Mouse (Mus musculus): Measurements from ENCODE around the gene Ap1g2. TPM values are rescaled to one million over a fixed set of nuclear protein-coding genes. Genes with fewer than 3 reads are reported as not detected.
A peak's percentile ranks its signal among the peaks of the same experiment; 100 is the strongest.

Gene Ap1g2
- total and polyA plus RNA-seq, 2 experiments from 2014 or later, result 8.9 to 11.6 TPM

DNA sequence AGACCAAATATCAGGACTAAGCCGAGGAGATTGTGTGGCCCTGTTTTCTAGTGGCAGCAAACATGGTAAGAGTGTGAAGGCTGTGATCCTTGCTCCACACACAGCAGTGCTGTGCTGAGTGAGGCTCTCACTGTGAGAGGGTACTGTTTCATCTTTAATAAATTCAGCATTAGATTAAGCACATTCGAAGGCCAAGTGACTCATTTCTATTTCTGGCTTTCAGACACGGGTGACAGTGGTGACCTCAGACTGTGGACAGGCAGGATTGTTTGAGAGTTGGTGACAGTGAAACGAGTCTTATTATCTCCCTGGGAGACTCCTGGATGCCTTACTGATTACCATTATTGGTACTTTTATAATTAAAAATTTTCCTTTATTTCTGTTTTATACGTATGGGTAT, 19.3 kb upstream of the Ap1g2 start:
- Histone ChIP-seq H3K4me1 (ENCODE audit: insufficient read depth, low read length) (peaks cover 9% of the 10 kb centered on the region; the same call in 1 of the 2 replicates), H3K4me3 (ENCODE audit: low read depth, low read length) (no peak overlapping the region), H3K9ac (replicated peaks; ENCODE audit: low read length, poor library complexity, severe bottlenecking) (no peak overlapping the region), H3K27ac (ENCODE audit: low read depth, low read length) (no peak overlapping the region), H3K36me3 (ENCODE audit: insufficient read depth, low read length) (no peaks in the 10 kb centered on the region), H3K27me3 (ENCODE audit: insufficient read depth, low read length) (no peaks in the 10 kb centered on the region), H3K9me3 (ENCODE audit: low read length) (no peaks in the 10 kb centered on the region), H3K4me2 (ENCODE audit: low read depth, low read length, poor library complexity, severe bottlenecking) (no peak overlapping the region)
- 79% methylated on average over 5 of the region's 5 CpGs for WGBS
- no peak for TF ChIP-seq CTCF (IDR thresholded peaks at IDR 0.05)
- ATAC-seq (ENCODE audit: low FRiP score) (no peak), DNase-seq (ENCODE audit: low spot score) (no peak)

GRCm38 (mm10) chr14:55122359-55122758, 16.0 kb upstream of the Ap1g2 start:
- 8% methylated on average over 8 of the region's 8 CpGs for WGBS
- H3K4me1 ChIP-seq (ENCODE audit: insufficient read depth, low read length), result peaks cover 12% of the 10 kb centered on the region
- ATAC-seq (ENCODE audit: low FRiP score) (peak; percentile 35), DNase-seq (ENCODE audit: low spot score) (no peak)
- TF ChIP-seq CTCF (IDR thresholded peaks at IDR 0.05), result no peak
- no peaks in the 10 kb centered on the region for H3K27me3 ChIP-seq (ENCODE audit: insufficient read depth, low read length)
- no peaks in the 10 kb centered on the region for H3K9me3 ChIP-seq (ENCODE audit: low read length)
- H3K4me2 ChIP-seq (ENCODE audit: low read depth, low read length, poor library complexity, severe bottlenecking), result peak overlapping the region; percentile 28
- no peak overlapping the region for H3K9ac ChIP-seq (replicated peaks; ENCODE audit: low read length, poor library complexity, severe bottlenecking)
- H3K4me3 ChIP-seq (ENCODE audit: low read depth, low read length), result no peak overlapping the region
- peak overlapping the region; percentile 79 for H3K27ac ChIP-seq (ENCODE audit: low read depth, low read length)
- no peaks in the 10 kb centered on the region for H3K36me3 ChIP-seq (ENCODE audit: insufficient read depth, low read length)

- peak overlapping the region; percentile 79 for H3K27ac ChIP-seq (ENCODE audit: low read depth, low read length)
Observed at GRCm38 (mm10) chr14:55121947-55122346, 15.6 kb upstream of the Ap1g2 start.

GRCm38 (mm10) chr14:55119421-55120134, 13.2 kb upstream of the Ap1g2 start:
- DNase-seq (ENCODE audit: low spot score) (no peak), ATAC-seq (ENCODE audit: low FRiP score) (no peak)
- Histone ChIP-seq H3K9ac (replicated peaks; ENCODE audit: low read length, poor library complexity, severe bottlenecking) (no peak overlapping the region), H3K4me3 (ENCODE audit: low read depth, low read length) (no peak overlapping the region), H3K9me3 (ENCODE audit: low read length) (no peaks in the 10 kb centered on the region), H3K36me3 (ENCODE audit: insufficient read depth, low read length) (no peaks in the 10 kb centered on the region), H3K4me2 (ENCODE audit: low read depth, low read length, poor library complexity, severe bottlenecking) (no peak overlapping the region), H3K27me3 (ENCODE audit: insufficient read depth, low read length) (no peaks in the 10 kb centered on the region), H3K27ac (ENCODE audit: low read depth, low read length) (no peak overlapping the region), H3K4me1 (ENCODE audit: insufficient read depth, low read length) (peaks cover 15% of the 10 kb centered on the region)
- WGBS, result 67% methylated on average over 4 of the region's 4 CpGs
- peak; percentile 56 for TF ChIP-seq CTCF (IDR thresholded peaks at IDR 0.05)

More at GRCm38 (mm10) chr14:55121947-55122346, 15.6 kb upstream of the Ap1g2 start:
- Histone ChIP-seq H3K4me2 (ENCODE audit: low read depth, low read length, poor library complexity, severe bottlenecking) (peak overlapping the region; percentile 28), H3K9me3 (ENCODE audit: low read length) (no peaks in the 10 kb centered on the region), H3K4me3 (ENCODE audit: low read depth, low read length) (no peak overlapping the region), H3K9ac (replicated peaks; ENCODE audit: low read length, poor library complexity, severe bottlenecking) (no peak overlapping the region), H3K4me1 (ENCODE audit: insufficient read depth, low read length) (peaks cover 15% of the 10 kb centered on the region), H3K36me3 (ENCODE audit: insufficient read depth, low read length) (no peaks in the 10 kb centered on the region), H3K27me3 (ENCODE audit: insufficient read depth, low read length) (no peaks in the 10 kb centered on the region)
- ATAC-seq (ENCODE audit: low FRiP score) (peak; percentile 93), DNase-seq (ENCODE audit: low spot score) (peak; percentile 97)
- peak; percentile 92 for TF ChIP-seq CTCF (IDR thresholded peaks at IDR 0.05)
- WGBS, result 2% methylated on average over 5 of the region's 5 CpGs

DNA sequence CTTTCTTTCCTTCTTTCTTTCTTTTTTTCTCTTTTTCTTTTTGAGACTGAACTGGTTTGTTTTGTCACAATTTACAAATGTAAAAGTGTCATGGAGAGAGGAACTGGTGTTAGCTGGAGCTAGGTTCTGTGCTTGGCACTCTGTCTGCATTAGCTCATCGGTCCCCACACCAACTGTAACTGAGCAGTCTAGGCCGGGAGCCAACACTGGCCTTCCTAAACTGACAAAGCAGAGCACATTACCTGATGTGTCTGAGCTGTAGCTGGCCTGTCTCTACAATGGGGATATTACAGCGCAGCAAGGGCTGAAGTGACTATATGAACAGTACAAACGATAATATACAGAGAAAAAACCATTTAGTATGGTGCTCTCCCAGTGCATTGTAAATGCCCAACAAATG, 12.5 kb upstream of the Ap1g2 start:
- no peak overlapping the region for H3K27ac ChIP-seq (ENCODE audit: low read depth, low read length)
- no peak for TF ChIP-seq CTCF (IDR thresholded peaks at IDR 0.05)
- no peak overlapping the region for H3K4me3 ChIP-seq (ENCODE audit: low read depth, low read length)
- 74% methylated on average over 4 of the region's 4 CpGs for WGBS
- peaks cover 18% of the 10 kb centered on the region for H3K4me1 ChIP-seq (ENCODE audit: insufficient read depth, low read length)
- no peak overlapping the region for H3K4me2 ChIP-seq (ENCODE audit: low read depth, low read length, poor library complexity, severe bottlenecking)
- H3K36me3 ChIP-seq (ENCODE audit: insufficient read depth, low read length), result no peaks in the 10 kb centered on the region
- no peaks in the 10 kb centered on the region for H3K9me3 ChIP-seq (ENCODE audit: low read length)
- no peaks in the 10 kb centered on the region for H3K27me3 ChIP-seq (ENCODE audit: insufficient read depth, low read length)
- no peak overlapping the region for H3K9ac ChIP-seq (replicated peaks; ENCODE audit: low read length, poor library complexity, severe bottlenecking)
- no peak for ATAC-seq (ENCODE audit: low FRiP score)
- peak; percentile 54 for DNase-seq (ENCODE audit: low spot score)

- TF ChIP-seq CTCF (IDR thresholded peaks at IDR 0.05), result no peak
- DNase-seq (ENCODE audit: low spot score) (peak; percentile 85), ATAC-seq (ENCODE audit: low FRiP score) (peak; percentile 71)
- WGBS, result 3% methylated on average over 21 of the region's 21 CpGs
- H3K9ac ChIP-seq (replicated peaks; ENCODE audit: low read length, poor library complexity, severe bottlenecking), result peak within 1 kb of the TSS; percentile 96
- peaks cover 6% of the 10 kb centered on the region for H3K36me3 ChIP-seq (ENCODE audit: insufficient read depth, low read length)
- no peaks in the 10 kb centered on the region for H3K27me3 ChIP-seq (ENCODE audit: insufficient read depth, low read length)
- peak within 1 kb of the TSS; percentile 76 for H3K4me2 ChIP-seq (ENCODE audit: low read depth, low read length, poor library complexity, severe bottlenecking)
- H3K4me1 ChIP-seq (ENCODE audit: insufficient read depth, low read length), result peaks cover 22% of the 10 kb centered on the region; the same call in 1 of the 2 replicates
- peak within 1 kb of the TSS; percentile 97 for H3K27ac ChIP-seq (ENCODE audit: low read depth, low read length)
- no peaks in the 10 kb centered on the region for H3K9me3 ChIP-seq (ENCODE audit: low read length)
- H3K4me3 ChIP-seq (ENCODE audit: low read depth, low read length), result peak within 1 kb of the TSS; percentile 82
Observed at GRCm38 (mm10) chr14:55116425-55117200, 10.2 kb upstream of the Ap1g2 start, which contains the start of gene Jph4. Gene Jph4, minus strand, starts transcription at chr14:55116935.
